Mouse (Mus musculus) liver, postnatal 0 days (tissue): ENCODE measurements at regions not wholly inside any gene's neighbourhood (a gene's known extent, or its start where the extent isn't known, plus 50 kb on each side); places are given as distances from the start of the nearest gene placed in this dataset.

Source experiments
- CTCF ChIP-seq: sonication (generic); IDR thresholded peaks from 2 replicates; pipeline ENCODE4 v1.5.1; 2016; ENCODE audit warnings: antibody characterized with exemption, low read depth
- EP300 ChIP-seq: IDR thresholded peaks from 2 replicates; pipeline ENCODE4 v1.6.1; 2016; ENCODE audit warnings: antibody characterized with exemption, low read depth, mild to moderate bottlenecking

DNA sequence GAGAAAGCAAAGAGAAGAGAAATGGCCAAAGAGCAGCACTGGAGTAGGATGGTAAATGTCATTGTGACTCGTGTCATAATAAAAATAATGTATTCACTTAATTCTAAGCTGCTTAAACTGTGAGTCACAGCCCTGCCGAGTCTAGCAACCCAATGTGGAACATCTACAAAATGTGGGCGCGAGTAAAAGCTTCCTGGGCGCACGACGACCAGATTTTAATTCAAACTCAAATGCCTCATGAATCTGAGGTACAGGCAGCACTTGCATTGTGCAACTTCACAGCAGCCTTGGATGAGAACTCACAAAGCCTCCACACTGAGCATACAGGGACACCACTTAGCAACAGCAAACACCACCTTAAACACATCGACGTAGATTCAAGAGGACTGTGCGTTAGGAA lies 88.5 kb upstream of the Lpar1 start:
- TF ChIP-seq EP300 (no peak), CTCF (no peak)
